Mouse (Mus musculus) stomach, embryonic 14.5 days (tissue): ENCODE measurements around the gene Smox. TPM values are rescaled to one million over a fixed set of nuclear protein-coding genes. Genes with fewer than 3 reads are reported as not detected.
A peak's percentile ranks its signal among the peaks of the same experiment; 100 is the strongest.

Source experiments
- ATAC-seq: fragments of 200-750 bp; cut with Nextera tagmentation; 2 replicates; pipeline ENCODE4 v1.8.0; 2017; ENCODE audit warnings: low read depth, moderate TSS enrichment; ENCODE audit not compliant: insufficient number of reproducible peaks, insufficient read depth, low FRiP score
- H3K27ac ChIP-seq: fragments of 300-500 bp; sonication (generic); 2 replicates; pipeline ENCODE4 v1.5.1; 2014; ENCODE audit warnings: mild to moderate bottlenecking, low read length, moderate library complexity, mixed read lengths
- H3K27me3 ChIP-seq: fragments of 300-500 bp; sonication (generic); 2 replicates; pipeline ENCODE4 v1.6.1; 2014; ENCODE audit warnings: low read length, control low read depth, mixed read lengths; ENCODE audit not compliant: control insufficient read depth, insufficient read depth
- H3K36me3 ChIP-seq: fragments of 300-500 bp; sonication (generic); 2 replicates; pipeline ENCODE4 v1.6.1; 2014; ENCODE audit warnings: mild to moderate bottlenecking, control low read depth, low read length, moderate library complexity, mixed read lengths; ENCODE audit not compliant: control insufficient read depth, insufficient read depth
- H3K4me1 ChIP-seq: fragments of 300-500 bp; sonication (generic); 2 replicates; pipeline ENCODE4 v1.6.1; 2014; ENCODE audit warnings: low read length, control low read depth, mixed read lengths; ENCODE audit not compliant: control insufficient read depth, insufficient read depth
- H3K4me2 ChIP-seq: fragments of 300-500 bp; sonication (generic); replicated peaks from 2 replicates; pipeline ENCODE4 v1.6.1; 2014; ENCODE audit warnings: low read depth, low read length, control low read depth
- H3K4me3 ChIP-seq: fragments of 300-500 bp; sonication (generic); 2 replicates; pipeline ENCODE4 v1.5.1; 2014; ENCODE audit warnings: low read depth, low read length, control low read depth
- H3K9ac ChIP-seq: fragments of 300-500 bp; sonication (generic); replicated peaks from 2 replicates; pipeline ENCODE4 v1.6.1; 2014; ENCODE audit warnings: low read depth, mild to moderate bottlenecking, control low read depth, low read length, moderate library complexity, mixed read lengths
- H3K9me3 ChIP-seq: fragments of 300-500 bp; sonication (generic); 2 replicates; pipeline ENCODE4 v1.6.1; 2016; ENCODE audit warnings: low read depth, low read length, control low read depth; ENCODE audit not compliant: control insufficient read depth
- WGBS: fragments of 180-500 bp; shearing (Covaris S2); extraction: QIAGEN DNeasy Blood & Tissue Kit; methylation state at CpG from one replicate; pipeline ENCODE4 v1.1.7; 2014; 5-methylcytosine and 5-hydroxymethylcytosine counted together
- polyA plus RNA-seq: library from polyadenylated mRNA; unstranded; fragments of >200 nt; fragmentation: Nextera tagmentation; extraction: Ambion mirVana; gene quantifications from 2 replicates; pipeline ENCODE4 v1.2.1, GENCODE M21; 2014

The Smox gene
- polyA plus RNA-seq, 1 experiment from 2014 or later = 28.5 TPM

DNA sequence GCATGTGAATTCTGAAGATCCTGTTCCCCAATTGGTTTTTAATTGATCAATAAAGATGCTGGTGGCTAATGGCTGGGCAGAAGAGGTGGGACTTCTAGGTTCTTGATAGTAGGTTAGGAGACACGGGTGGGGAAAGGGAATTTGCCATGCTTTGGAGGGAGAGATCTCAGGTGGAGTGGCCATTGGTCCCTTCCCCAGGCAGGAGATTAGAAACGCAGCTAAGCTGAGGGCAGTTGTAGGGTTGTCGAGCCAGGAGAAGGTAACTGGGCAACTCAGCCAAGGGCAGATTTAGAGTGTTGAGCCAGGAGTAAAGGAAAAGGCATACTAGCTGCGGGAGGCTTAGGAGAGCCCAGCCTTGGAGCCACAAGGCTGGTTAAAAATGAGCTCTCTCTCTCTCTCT, 3.0 kb upstream of the Smox start:
- WGBS = 71% methylated on average over 4 of the region's 4 CpGs
- Histone ChIP-seq H3K9me3 (no peaks in the 10 kb centered on the region), H3K4me2 (no peak overlapping the region), H3K27me3 (no peaks in the 10 kb centered on the region), H3K36me3 (no peaks in the 10 kb centered on the region), H3K9ac (no peak overlapping the region), H3K4me1 (peaks cover 5% of the 10 kb centered on the region), H3K4me3 (no peak overlapping the region), H3K27ac (no peak overlapping the region)
- no peak for ATAC-seq

DNA sequence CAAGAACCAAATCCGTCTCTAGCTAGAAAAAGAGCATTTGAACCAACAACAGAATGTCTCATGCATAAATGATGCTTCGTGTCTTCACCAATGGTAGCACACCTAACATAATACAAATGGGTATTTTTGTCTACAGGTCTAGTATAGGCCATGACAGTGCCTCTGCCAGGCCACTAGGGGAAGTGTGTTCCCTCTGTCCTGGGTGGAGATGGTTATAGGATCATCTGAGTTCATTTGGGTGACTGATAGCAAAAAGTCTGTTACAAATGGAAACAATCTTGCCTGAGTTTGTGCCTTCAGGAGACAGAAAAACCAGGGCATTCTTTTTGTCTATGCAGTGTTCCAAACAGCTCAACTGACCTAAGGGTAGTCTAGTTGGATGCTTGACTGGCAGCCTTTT, 2.4 kb upstream of the Smox start:
- Histone ChIP-seq H3K27me3 (no peaks in the 10 kb centered on the region), H3K4me3 (no peak overlapping the region), H3K27ac (no peak overlapping the region), H3K4me2 (no peak overlapping the region), H3K4me1 (peaks cover 5% of the 10 kb centered on the region), H3K9me3 (no peaks in the 10 kb centered on the region), H3K9ac (no peak overlapping the region), H3K36me3 (no peaks in the 10 kb centered on the region)
- WGBS = 92% methylated on average over 2 of the region's 2 CpGs
- no peak for ATAC-seq

DNA sequence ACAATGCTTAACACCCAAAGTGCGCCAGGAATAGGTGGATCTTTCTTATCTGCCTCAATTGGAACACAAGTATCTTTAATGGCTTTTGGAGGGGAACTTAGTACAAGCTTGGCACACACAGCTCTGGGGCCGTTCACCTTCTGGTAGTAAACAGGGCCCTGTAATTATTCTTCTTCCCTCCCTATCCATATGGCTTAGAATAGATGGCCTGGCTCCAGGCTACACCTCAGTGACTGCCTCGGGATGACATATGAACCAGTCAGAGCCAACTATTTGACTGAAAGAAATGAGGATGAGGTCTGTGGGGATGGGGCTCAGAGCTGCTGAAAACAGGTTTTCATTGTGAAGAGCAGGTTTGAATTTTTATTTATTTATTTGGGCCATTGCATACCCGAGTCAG, 1.7 kb upstream of the Smox start:
- no peak overlapping the region for H3K27ac ChIP-seq
- H3K4me1 ChIP-seq = peaks cover 5% of the 10 kb centered on the region
- no peak for ATAC-seq
- no peak overlapping the region for H3K4me2 ChIP-seq
- H3K27me3 ChIP-seq = no peaks in the 10 kb centered on the region
- H3K9me3 ChIP-seq = no peaks in the 10 kb centered on the region
- no peaks in the 10 kb centered on the region for H3K36me3 ChIP-seq
- H3K9ac ChIP-seq = no peak overlapping the region
- 50% methylated on average over 4 of the region's 4 CpGs for WGBS
- H3K4me3 ChIP-seq = no peak overlapping the region

DNA sequence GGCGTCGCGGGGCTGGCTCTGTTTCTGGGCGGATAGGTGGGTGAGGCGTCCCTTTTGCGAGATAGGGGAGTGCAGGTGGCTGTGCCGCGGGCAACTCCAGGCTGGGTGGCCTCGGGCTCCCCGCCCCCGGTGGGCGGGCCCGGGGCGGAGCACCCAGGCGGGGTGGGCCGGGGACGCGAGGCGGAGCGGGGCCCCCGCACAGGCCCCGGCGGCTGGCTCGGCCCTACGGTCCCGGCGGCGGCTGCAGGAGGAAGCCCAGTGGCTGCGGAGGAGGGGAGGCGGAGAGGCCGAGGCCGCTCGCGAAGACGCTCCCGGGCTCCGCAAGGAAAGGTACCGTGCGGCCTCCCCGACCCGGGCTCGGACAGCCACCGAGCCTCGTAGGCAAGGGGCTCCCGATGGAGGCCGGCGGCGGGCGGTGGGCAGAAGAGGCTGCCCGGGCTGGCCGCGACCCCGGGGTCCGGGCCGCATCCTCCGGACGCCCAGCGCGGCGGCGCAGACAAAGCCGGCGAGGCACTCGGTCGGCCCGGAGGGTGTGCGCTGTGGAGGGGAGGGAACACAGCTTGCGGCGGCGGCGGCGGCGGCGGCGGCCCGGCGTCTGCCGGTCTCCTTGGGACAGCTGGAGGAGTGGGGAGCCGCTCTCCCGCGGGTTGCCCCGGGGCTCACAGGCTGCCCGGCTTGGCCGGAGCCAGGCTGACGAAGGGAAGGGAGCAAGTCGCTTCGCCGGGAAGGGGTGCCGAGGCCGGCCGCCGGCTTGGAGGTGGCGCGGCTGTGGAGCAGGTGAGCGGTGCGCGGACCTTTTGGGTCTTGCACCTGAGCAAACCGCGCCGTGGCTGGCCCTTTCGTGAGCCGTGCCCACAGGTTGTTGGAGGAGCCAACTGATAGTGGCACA, 655 bp downstream of the Smox start:
- WGBS = under 1% methylated on average over 56 of the region's 102 CpGs

DNA sequence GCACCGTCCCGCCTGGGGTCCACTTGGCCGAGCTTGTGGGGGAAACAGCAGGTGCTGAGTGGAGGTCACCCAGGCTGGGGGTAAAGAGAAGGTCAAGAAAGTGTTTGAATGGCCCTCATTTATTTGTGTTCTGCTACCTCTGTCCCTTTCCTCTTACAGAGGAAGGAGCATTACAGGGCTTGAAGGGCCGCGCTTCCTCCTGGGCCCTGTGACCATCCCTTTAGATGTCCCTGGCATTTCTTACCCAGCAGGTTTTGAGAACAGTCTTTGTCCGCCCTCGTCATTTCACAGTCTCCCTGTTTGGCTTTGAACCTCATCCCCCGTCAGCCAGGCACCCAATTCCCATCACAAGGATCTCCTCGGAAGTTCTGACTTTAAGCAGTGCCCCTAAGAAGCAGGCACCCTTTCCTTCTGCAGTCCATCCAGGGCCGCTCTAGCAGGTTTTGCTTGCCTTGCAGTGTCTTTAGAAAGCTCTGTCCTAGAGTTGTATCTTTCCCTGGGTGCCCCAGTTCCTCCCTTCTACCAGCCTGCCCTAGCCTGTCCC, 1.4 kb downstream of the Smox start:
- WGBS = 18% methylated on average over 10 of the region's 10 CpGs
- no peaks in the 10 kb centered on the region for H3K27me3 ChIP-seq
- peak overlapping the region; percentile 85 for H3K4me3 ChIP-seq
- H3K4me2 ChIP-seq = peak overlapping the region; percentile 97
- H3K36me3 ChIP-seq = no peaks in the 10 kb centered on the region
- H3K4me1 ChIP-seq = peaks cover 5% of the 10 kb centered on the region
- no peaks in the 10 kb centered on the region for H3K9me3 ChIP-seq
- peak overlapping the region; percentile 79 for H3K9ac ChIP-seq
- no peak; the same call in 1 of the 2 replicates for ATAC-seq
- peak overlapping the region; percentile 75; the same call in 1 of the 2 replicates for H3K27ac ChIP-seq

More for the DNA sequence above, 655 bp downstream of the Smox start:
- Histone ChIP-seq H3K4me1 (peaks cover 5% of the 10 kb centered on the region), H3K9ac (peak overlapping the region; percentile 79), H3K27me3 (no peaks in the 10 kb centered on the region), H3K4me2 (peak overlapping the region; percentile 97), H3K36me3 (no peaks in the 10 kb centered on the region), H3K27ac (peak overlapping the region; percentile 75), H3K9me3 (no peaks in the 10 kb centered on the region), H3K4me3 (peak overlapping the region; percentile 85)
- ATAC-seq = peak; percentile 96

DNA sequence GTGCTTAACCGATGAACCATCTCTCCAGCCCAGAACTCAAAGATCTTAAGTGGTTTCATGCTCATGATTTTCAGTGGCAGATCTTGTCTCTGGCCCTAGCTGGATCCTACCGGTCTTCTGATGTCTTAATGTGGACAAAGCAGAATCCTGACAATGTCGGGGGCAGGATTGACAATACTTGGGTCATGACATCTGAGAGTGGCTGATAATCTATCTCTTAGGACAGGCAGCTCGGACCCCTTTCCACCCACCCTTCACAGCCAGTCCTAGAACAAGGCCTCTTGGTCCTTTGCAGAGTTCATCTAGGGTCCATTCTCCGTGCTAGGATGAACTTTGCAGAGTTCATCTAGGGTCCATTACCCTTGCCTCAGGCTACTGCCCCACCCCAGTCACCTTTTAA, 2.1 kb downstream of the Smox start:
- no peak for ATAC-seq
- no peak overlapping the region for H3K27ac ChIP-seq
- H3K27me3 ChIP-seq = no peaks in the 10 kb centered on the region
- H3K4me1 ChIP-seq = peaks cover 5% of the 10 kb centered on the region
- H3K9ac ChIP-seq = no peak overlapping the region
- no peaks in the 10 kb centered on the region for H3K9me3 ChIP-seq
- WGBS = 45% methylated on average over 5 of the region's 5 CpGs
- H3K4me3 ChIP-seq = no peak overlapping the region
- peak overlapping the region; percentile 97; the same call in 1 of the 2 replicates for H3K4me2 ChIP-seq
- H3K36me3 ChIP-seq = no peaks in the 10 kb centered on the region

DNA sequence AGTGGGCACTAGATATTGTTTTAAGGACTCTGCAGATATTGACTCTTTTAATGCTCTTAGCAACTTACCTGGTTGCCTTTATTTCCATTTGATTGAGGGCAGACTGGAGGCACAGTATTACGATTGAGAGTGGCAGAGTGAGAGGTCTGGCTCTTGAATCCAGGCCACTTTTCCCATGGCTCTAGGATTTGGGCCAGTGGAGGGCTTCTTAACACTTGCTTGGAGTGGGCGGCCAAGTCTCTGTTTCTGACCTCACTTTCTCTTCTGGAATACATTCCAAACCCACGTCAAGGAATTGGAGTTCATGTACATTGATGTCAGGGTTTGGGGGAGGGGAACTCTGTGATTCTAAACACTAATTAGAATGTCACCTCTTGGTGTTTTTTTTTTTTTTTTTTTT, 4.0 kb downstream of the Smox start:
- H3K27ac ChIP-seq = no peak overlapping the region
- no peaks in the 10 kb centered on the region for H3K36me3 ChIP-seq
- WGBS = 70% methylated on average over 3 of the region's 3 CpGs
- H3K9ac ChIP-seq = no peak overlapping the region
- no peak for ATAC-seq
- peaks cover 5% of the 10 kb centered on the region for H3K4me1 ChIP-seq
- no peak overlapping the region for H3K4me3 ChIP-seq
- H3K4me2 ChIP-seq = no peak overlapping the region
- no peaks in the 10 kb centered on the region for H3K27me3 ChIP-seq
- H3K9me3 ChIP-seq = no peaks in the 10 kb centered on the region

DNA sequence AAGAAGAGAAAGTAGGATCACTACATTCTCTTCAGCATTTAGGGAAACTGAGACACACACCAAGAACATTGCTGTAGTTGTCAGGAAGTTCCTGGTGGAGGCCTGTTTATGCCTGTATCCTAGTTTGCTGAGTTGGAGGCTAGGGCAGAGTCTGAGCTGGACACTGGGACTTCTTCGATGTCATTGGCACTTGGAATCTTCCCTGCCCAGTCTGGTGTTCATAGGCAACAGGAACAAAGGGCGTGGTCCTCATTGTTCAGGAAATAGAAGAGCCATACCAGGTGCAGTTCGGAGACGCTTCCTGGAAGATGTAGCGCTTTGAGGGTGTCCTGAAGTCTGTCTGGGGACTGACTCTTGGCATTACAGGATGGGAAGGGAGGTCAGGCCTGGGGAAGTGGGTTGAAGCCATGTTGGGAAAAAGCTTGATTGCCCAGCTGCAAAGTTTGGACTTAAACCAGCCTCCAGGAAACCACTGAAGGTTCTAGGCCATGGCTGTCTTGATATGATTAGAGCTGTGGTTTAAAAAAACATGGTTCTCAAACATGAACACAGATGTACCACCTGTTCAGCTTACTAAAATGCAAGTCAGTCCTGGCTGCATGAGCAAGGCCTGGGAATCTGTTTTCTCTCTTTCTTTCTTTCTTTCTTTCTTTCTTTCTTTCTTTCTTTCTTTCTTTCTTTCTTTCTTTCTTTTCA, 5.0 kb downstream of the Smox start:
- 92% methylated on average over 5 of the region's 5 CpGs for WGBS
- H3K4me2 ChIP-seq = no peak overlapping the region
- H3K36me3 ChIP-seq = no peaks in the 10 kb centered on the region
- no peak overlapping the region for H3K9ac ChIP-seq
- peaks cover 5% of the 10 kb centered on the region for H3K4me1 ChIP-seq
- no peak overlapping the region for H3K4me3 ChIP-seq
- H3K9me3 ChIP-seq = no peaks in the 10 kb centered on the region
- no peaks in the 10 kb centered on the region for H3K27me3 ChIP-seq
- H3K27ac ChIP-seq = no peak overlapping the region
- no peak for ATAC-seq
